Mouse (Mus musculus) ES-Bruce4 (cell line): Measurements from ENCODE around the gene Gfod1.

Source experiments
- CTCF ChIP-seq: IDR thresholded peaks from one replicate; pipeline ENCODE4 v1.8.1; 2011; ENCODE audit warnings: low read depth, low read length
- POLR2A ChIP-seq: IDR thresholded peaks from one replicate; pipeline ENCODE4 v1.8.1; 2011; ENCODE audit warnings: low read length; ENCODE audit not compliant: insufficient read depth

DNA sequence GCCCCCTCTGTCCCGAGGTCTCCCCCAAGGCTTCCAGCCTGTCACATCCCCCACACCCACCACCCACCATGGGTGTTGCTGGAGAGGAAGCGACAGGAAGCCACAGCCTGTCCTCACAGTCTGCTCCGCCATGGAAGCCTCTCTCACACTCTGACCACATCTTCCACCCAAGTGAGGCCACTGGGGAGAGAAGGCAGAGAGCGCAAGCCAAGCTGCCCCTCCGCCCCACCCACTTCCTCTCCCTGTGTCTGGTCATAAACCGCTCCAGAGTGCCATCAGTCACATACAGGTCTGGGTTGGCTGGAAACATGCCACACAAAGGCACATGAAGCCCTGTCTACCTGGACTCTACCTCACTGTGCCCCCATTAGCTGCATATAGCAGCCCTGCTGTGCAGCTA lies 53.3 kb downstream of the Gfod1 start:
- TF ChIP-seq CTCF (no peak), POLR2A (no peak)
